Mouse (Mus musculus): ENCODE measurements around the gene Hid1.

- TF ChIP-seq CTCF (IDR thresholded peaks at IDR 0.05; ENCODE audit: borderline replicate concordance, control insufficient read depth, extremely low read depth, insufficient read depth, low read length, poor library complexity) (no peak), POLR2A (IDR thresholded peaks at IDR 0.05; ENCODE audit: control insufficient read depth, extremely low read depth, insufficient read depth, low read length, poor library complexity) (no peak)
These were observed 49.1 kb downstream of the Hid1 start for GRCm38 (mm10) chr11:115318245-115319027.

Measured in thymus, adult 2 months (tissue).